Mouse (Mus musculus) embryonic facial prominence, embryonic 12.5 days (tissue): ENCODE data around the gene Aldh1a7. TPM values are rescaled to one million over a fixed set of nuclear protein-coding genes. Genes with fewer than 3 reads are reported as not detected.

Experiments
- ATAC-seq: fragments of 200-750 bp; cut with Nextera tagmentation; 2 replicates; pipeline ENCODE4 v1.8.0; 2017; ENCODE audit not compliant: insufficient number of reproducible peaks, insufficient read depth, low FRiP score, low TSS enrichment
- H3K27ac ChIP-seq: fragments of 300-500 bp; sonication (generic); 2 replicates; pipeline ENCODE4 v1.5.1; 2016; ENCODE audit warnings: mild to moderate bottlenecking
- H3K27me3 ChIP-seq: fragments of 300-500 bp; sonication (generic); 2 replicates; pipeline ENCODE4 v1.6.1; 2016; ENCODE audit warnings: mild to moderate bottlenecking, moderate library complexity
- H3K36me3 ChIP-seq: fragments of 300-500 bp; sonication (generic); 2 replicates; pipeline ENCODE4 v1.6.1; 2016; ENCODE audit warnings: mild to moderate bottlenecking
- H3K4me1 ChIP-seq: fragments of 300-500 bp; sonication (generic); 2 replicates; pipeline ENCODE4 v1.6.1; 2016
- H3K4me2 ChIP-seq: fragments of 300-500 bp; sonication (generic); replicated peaks from 2 replicates; pipeline ENCODE4 v1.6.1; 2016; ENCODE audit warnings: mild to moderate bottlenecking, moderate library complexity
- H3K4me3 ChIP-seq: fragments of 300-500 bp; sonication (generic); 2 replicates; pipeline ENCODE4 v1.5.1; 2016; ENCODE audit warnings: mild to moderate bottlenecking
- H3K9ac ChIP-seq: fragments of 300-500 bp; sonication (generic); 2 replicates; pipeline ENCODE4 v1.6.1; 2016; ENCODE audit warnings: mild to moderate bottlenecking, moderate library complexity
- H3K9me3 ChIP-seq: fragments of 300-500 bp; sonication (generic); 2 replicates; pipeline ENCODE4 v1.6.1; 2016; ENCODE audit warnings: mild to moderate bottlenecking, moderate library complexity
- WGBS: fragments of 180-500 bp; shearing (Covaris S2); methylation state at CpG from one replicate; pipeline ENCODE4 v1.1.7; 2016; 5-methylcytosine and 5-hydroxymethylcytosine counted together
- polyA plus RNA-seq: library from polyadenylated mRNA; unstranded; fragments of >200 nt; fragmentation: Nextera tagmentation; extraction: Ambion mirVana; gene quantifications from 2 replicates; pipeline ENCODE4 v1.2.1, GENCODE M21; 2016

Gene Aldh1a7
- polyA plus RNA-seq: 2.5 and 5.5 TPM in 2 replicates

DNA sequence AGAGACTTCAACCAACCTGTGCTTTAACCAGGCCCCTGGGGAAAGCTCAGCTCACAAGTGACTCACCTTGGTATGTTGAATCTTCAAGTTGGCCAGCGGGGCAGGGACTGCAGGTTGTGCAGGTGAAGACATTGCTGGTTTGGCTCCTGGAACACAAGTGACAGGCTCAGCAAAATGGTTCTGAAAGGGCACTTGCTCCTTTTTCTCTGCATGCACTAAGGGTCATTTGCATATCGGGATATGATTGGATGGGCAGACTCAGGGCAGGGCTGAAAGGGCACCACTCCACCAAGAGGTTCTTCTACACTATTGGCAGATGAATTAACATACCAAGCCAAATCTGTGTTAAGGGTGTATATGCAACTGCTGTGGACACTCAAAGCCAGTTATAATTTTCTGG, at the start of gene Aldh1a7:
Aldh1a7 (minus strand) TSS at position 182 of the 400 bp plus-strand sequence.
- no peaks in the 10 kb centered on the region for H3K9me3 ChIP-seq
- no peaks in the 10 kb centered on the region for H3K36me3 ChIP-seq
- no peak within 1 kb of the TSS for H3K4me3 ChIP-seq
- H3K4me1 ChIP-seq: no peaks in the 10 kb centered on the region
- WGBS: 58% methylated on average over 2 of the region's 2 CpGs
- H3K4me2 ChIP-seq: no peak within 1 kb of the TSS
- no peaks in the 10 kb centered on the region for H3K27me3 ChIP-seq
- H3K27ac ChIP-seq: no peak within 1 kb of the TSS
- H3K9ac ChIP-seq: no peak within 1 kb of the TSS
- ATAC-seq: no peak

DNA sequence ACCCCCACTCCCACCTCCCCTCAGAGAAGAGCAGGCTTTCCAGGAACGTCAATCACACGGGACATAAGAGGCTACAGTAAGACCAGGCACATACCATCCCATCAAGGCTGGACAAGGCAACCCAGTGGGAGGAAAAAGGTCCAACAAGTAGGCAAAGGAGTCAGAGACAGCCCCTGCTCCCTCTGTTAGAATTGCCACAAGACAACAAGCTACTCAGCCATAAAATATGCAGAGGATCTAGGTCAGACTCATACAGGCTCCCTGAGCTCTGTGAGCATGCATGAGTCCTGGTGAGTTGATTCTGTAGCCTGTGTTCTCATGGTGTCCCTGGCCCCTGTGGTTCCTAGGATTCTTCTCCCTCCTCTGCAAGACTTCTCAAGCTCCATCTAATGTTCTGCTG, 48.3 kb upstream of the Aldh1a7 start:
- 70% methylated on average over 2 of the region's 2 CpGs for WGBS
- Histone ChIP-seq H3K4me1 (no peaks in the 10 kb centered on the region), H3K27ac (no peak overlapping the region), H3K27me3 (no peaks in the 10 kb centered on the region), H3K9ac (no peak overlapping the region), H3K36me3 (no peaks in the 10 kb centered on the region), H3K9me3 (no peaks in the 10 kb centered on the region), H3K4me3 (no peak overlapping the region), H3K4me2 (no peak overlapping the region)
- ATAC-seq: no peak

DNA sequence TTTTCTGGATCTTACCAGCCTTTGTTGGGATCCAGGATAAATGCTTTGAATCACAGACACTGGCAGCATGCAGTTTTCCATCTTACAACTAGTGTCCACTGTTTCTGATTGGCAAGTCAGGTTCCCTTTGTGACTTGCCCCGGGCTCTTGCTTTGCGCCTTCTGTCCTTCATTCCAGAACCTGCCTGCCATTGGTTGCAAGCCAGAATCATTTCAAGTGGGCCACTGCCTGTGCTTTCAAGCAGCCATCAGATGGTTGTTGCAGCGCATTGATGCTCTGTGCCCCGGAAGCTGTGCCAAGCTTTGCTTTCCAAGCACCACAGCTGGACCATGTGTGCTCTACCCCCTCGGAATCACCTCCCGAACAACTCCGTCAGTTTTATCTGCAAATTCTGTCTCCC, 46.6 kb upstream of the Aldh1a7 start:
- ATAC-seq: no peak
- 89% methylated on average over 7 of the region's 7 CpGs for WGBS

DNA sequence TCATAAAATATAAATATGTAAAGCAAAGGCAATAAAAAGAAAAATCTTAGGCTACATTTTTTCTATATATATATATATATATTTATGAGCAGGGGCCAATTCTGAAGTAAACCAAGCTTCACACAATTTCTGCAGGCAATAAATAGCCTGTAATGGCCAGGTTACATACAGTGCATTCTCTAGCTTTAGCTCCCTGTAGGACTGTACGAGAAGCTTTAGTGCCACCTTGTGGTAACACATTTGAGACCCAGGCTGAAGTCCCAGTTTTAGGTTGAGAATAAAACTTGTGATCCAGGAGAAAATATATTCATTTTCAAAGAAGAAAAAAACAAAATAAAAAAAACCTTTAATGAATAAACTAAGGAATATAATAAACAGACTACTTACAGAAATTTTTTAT, 36.9 kb upstream of the Aldh1a7 start:
- no peak overlapping the region for H3K27ac ChIP-seq
- H3K36me3 ChIP-seq: no peaks in the 10 kb centered on the region
- H3K4me1 ChIP-seq: no peaks in the 10 kb centered on the region
- no peak for ATAC-seq
- H3K9me3 ChIP-seq: no peaks in the 10 kb centered on the region
- H3K9ac ChIP-seq: no peak overlapping the region
- 16% methylated on average over 1 of the region's 1 CpGs for WGBS
- no peak overlapping the region for H3K4me3 ChIP-seq
- H3K4me2 ChIP-seq: no peak overlapping the region
- H3K27me3 ChIP-seq: no peaks in the 10 kb centered on the region

More for the DNA sequence above, 46.6 kb upstream of the Aldh1a7 start:
- Histone ChIP-seq H3K9me3 (no peaks in the 10 kb centered on the region), H3K27ac (no peak overlapping the region), H3K36me3 (no peaks in the 10 kb centered on the region), H3K27me3 (no peaks in the 10 kb centered on the region), H3K4me2 (no peak overlapping the region), H3K4me3 (no peak overlapping the region), H3K4me1 (no peaks in the 10 kb centered on the region), H3K9ac (no peak overlapping the region)

DNA sequence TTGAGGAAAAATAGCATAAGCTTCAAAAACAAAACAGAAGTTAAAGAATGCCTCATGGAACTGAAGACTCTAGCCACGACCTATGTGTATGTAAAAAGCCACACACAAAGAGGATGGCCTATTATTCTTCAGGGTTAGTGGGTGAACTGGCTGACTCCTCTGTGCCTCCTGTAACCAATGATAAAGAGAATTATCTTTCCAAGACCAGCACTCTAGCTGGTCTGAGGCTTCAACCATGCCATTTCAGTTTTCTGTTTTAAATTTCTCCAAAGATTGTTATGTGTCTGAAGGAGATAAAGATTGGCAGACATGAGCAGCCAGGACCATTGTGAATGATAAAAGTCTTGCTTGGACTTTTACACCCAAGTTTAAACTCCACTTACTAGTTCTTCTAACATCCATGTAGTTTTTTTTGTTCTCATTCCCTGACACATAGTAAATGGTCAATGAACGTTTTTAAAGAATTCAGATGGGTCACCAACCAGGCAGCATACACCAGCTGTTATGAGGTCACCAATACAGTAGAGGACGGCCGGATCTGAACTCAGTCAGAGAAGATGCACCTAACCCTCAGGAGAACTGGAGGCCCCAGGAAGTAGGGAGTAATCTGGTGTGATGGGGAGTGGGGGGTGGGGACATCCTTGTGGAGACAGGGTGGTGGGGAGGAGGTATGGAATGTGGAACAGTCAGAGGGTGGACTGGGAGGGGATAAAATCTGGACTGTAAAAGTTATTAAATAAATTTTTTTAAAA, 34.5 kb upstream of the Aldh1a7 start:
- H3K4me1 ChIP-seq: no peaks in the 10 kb centered on the region
- no peak overlapping the region for H3K27ac ChIP-seq
- H3K4me2 ChIP-seq: no peak overlapping the region
- no peaks in the 10 kb centered on the region for H3K36me3 ChIP-seq
- H3K4me3 ChIP-seq: no peak overlapping the region
- H3K9me3 ChIP-seq: no peaks in the 10 kb centered on the region
- 63% methylated on average over 4 of the region's 4 CpGs for WGBS
- H3K27me3 ChIP-seq: no peaks in the 10 kb centered on the region
- H3K9ac ChIP-seq: no peak overlapping the region
- no peak for ATAC-seq

DNA sequence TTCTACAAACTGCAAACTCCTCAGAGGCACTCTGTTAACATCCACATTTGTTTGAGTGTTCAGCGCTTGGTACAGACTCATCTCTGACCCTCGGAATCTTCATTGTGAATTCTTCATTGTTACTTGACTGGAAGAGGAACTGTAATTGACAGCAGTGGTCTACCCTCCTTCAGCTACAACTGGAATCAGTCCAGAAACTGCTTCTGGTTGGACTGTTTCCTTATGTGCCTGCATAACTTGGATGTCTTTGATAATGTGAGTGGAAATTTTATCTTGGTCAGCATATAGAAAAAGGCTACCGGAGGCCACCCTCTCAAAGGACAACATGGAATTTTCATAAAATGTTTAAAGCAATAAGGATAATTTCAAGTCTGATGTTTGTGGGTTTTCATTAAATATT, 33.8 kb upstream of the Aldh1a7 start:
- Histone ChIP-seq H3K4me3 (no peak overlapping the region), H3K27me3 (no peaks in the 10 kb centered on the region), H3K36me3 (no peaks in the 10 kb centered on the region), H3K27ac (no peak overlapping the region), H3K4me1 (no peaks in the 10 kb centered on the region), H3K4me2 (no peak overlapping the region), H3K9ac (no peak overlapping the region), H3K9me3 (no peaks in the 10 kb centered on the region)
- no peak for ATAC-seq
- 60% methylated on average over 3 of the region's 3 CpGs for WGBS

DNA sequence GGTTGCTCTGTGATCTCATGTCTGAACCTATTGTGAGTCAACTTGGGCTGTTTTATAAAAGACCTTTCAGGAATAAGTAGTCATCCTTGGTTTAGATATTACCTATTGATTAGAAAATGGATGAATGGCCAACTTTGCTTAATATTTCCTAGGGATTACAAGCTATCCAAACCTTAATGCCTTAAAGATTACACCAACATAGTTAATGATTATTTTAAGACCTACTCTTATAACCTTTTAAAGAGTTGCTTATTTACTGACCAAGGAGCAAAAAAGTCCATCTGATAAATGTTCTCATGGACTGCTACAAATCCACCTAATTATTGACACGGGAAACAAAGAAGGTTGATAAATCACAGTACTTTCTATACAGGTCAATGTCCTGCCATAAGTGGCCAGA, 17.3 kb upstream of the Aldh1a7 start:
- Histone ChIP-seq H3K27me3 (no peaks in the 10 kb centered on the region), H3K4me3 (no peak overlapping the region), H3K4me1 (no peaks in the 10 kb centered on the region), H3K36me3 (no peaks in the 10 kb centered on the region), H3K27ac (no peak overlapping the region), H3K4me2 (no peak overlapping the region), H3K9me3 (no peaks in the 10 kb centered on the region), H3K9ac (no peak overlapping the region)
- ATAC-seq: no peak
- WGBS: 88% methylated on average over 1 of the region's 1 CpGs

DNA sequence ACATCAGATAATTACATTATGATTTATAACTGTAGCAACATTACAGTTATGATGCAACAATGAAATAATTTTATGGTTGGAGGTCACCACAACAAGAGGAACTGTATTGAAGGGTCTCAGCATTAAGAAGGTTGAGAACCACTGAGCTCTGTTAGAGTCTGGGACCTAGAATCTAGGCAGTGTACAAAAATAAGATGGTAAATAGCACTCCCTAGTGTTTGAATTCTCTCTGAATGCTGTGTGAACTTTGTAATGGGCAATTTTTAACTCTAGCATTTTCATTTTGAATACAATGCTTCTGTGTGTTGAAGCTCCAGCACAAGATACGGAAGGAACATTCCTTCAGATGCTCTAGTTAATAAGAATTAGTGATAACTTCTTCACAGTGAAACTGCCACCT, 916 bp upstream of the Aldh1a7 start:
- H3K36me3 ChIP-seq: no peaks in the 10 kb centered on the region
- no peak overlapping the region for H3K4me3 ChIP-seq
- ATAC-seq: no peak
- H3K27me3 ChIP-seq: no peaks in the 10 kb centered on the region
- H3K27ac ChIP-seq: no peak overlapping the region
- H3K4me1 ChIP-seq: no peaks in the 10 kb centered on the region
- 81% methylated on average over 1 of the region's 1 CpGs for whole genome bisulfite sequencing
- H3K4me2 ChIP-seq: no peak overlapping the region
- H3K9ac ChIP-seq: no peak overlapping the region
- H3K9me3 ChIP-seq: no peaks in the 10 kb centered on the region

DNA sequence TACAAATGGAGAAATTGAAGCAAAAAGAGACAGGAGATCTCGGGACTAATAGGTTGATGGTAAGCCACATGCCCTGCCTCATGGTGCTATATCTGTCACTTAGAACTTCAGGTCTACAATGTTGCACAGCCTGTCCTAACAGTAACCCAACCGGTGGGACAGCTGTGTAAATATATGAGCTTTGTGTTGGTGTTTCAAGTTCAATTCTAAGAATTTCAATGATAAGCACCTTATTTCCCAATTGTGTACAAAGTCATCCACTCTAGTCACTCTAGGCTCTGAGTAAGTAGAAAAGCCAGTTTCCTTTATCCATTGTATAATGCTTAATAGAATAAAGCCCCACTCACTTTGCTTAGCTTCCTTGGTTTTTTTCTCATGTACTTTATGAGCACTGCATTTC, 4.4 kb downstream of the Aldh1a7 start:
- no peaks in the 10 kb centered on the region for H3K27me3 ChIP-seq
- no peaks in the 10 kb centered on the region for H3K9me3 ChIP-seq
- ATAC-seq: no peak
- 77% methylated on average over 2 of the region's 2 CpGs for WGBS
- H3K4me2 ChIP-seq: no peak overlapping the region
- no peak overlapping the region for H3K9ac ChIP-seq
- no peak overlapping the region for H3K4me3 ChIP-seq
- no peaks in the 10 kb centered on the region for H3K4me1 ChIP-seq
- no peaks in the 10 kb centered on the region for H3K36me3 ChIP-seq
- H3K27ac ChIP-seq: no peak overlapping the region

DNA sequence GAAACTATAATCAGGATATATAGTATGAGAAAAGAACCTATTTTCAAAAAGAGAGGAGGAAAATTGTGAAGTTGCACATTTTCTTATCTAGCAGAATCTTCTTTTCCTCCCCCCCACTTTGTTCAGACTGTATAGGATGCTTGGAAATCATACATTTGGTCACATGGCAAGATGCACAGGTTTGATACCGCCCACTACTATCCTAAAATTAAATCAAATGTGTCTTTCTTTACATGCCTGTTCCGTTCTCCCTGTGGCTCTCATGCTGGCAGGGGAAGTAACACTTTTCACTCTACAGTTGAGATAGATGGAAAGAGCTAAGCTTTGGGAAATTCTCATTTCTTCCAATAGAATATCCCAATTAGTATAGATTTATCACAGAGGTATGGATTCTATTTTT, 7.1 kb downstream of the Aldh1a7 start:
- no peak for ATAC-seq
- Histone ChIP-seq H3K27ac (no peak overlapping the region), H3K4me3 (no peak overlapping the region), H3K9me3 (no peaks in the 10 kb centered on the region), H3K9ac (no peak overlapping the region), H3K4me1 (no peaks in the 10 kb centered on the region), H3K4me2 (no peak overlapping the region), H3K27me3 (no peaks in the 10 kb centered on the region), H3K36me3 (no peaks in the 10 kb centered on the region)
- 92% methylated on average over 2 of the region's 2 CpGs for WGBS

DNA sequence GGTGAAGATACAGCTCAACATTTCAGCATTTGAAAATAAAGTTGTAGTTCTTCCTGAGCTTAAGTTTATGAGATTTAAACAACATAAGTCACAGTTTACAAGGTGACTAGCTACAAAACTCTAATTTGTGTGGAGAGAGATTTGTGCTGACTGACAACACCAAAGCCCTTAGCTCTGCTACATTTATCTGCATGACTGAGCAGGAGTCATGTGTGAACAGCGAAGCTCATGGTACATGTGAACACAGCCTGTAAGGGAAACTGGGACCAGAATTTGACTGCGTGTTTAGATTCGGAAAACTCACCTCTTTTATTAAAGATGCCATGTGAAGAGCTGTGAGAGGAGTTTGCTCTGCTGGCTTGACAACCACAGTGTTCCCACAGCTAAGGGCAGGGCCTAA, 11.7 kb downstream of the Aldh1a7 start:
- no peaks in the 10 kb centered on the region for H3K36me3 ChIP-seq
- no peaks in the 10 kb centered on the region for H3K9me3 ChIP-seq
- WGBS: 82% methylated on average over 3 of the region's 3 CpGs
- H3K4me2 ChIP-seq: no peak overlapping the region
- no peak overlapping the region for H3K27ac ChIP-seq
- H3K9ac ChIP-seq: no peak overlapping the region
- ATAC-seq: no peak
- H3K27me3 ChIP-seq: no peaks in the 10 kb centered on the region
- H3K4me1 ChIP-seq: no peaks in the 10 kb centered on the region
- no peak overlapping the region for H3K4me3 ChIP-seq

DNA sequence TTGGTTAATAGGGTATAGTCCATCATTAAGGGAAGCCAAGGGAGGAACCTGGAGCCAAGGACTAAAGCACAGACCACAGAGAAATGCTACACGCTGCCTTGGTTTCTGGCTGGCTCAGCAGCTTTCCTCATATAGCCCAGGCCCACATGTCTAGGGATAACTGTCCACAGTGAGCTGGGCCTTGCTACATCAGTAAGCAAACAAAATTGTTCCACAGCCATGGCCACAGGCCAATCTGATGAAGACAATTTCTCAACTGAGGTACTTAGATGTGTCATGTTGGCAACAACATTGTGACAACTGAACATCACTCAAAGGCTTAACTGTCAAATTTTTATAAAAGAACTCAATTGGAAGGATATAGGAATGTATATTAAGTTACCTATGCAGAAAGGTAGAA, 12.3 kb downstream of the Aldh1a7 start:
- no peaks in the 10 kb centered on the region for H3K9me3 ChIP-seq
- 85% methylated on average over 1 of the region's 1 CpGs for WGBS
- no peaks in the 10 kb centered on the region for H3K36me3 ChIP-seq
- no peaks in the 10 kb centered on the region for H3K4me1 ChIP-seq
- no peak for ATAC-seq
- no peak overlapping the region for H3K4me3 ChIP-seq
- no peaks in the 10 kb centered on the region for H3K27me3 ChIP-seq
- no peak overlapping the region for H3K9ac ChIP-seq
- no peak overlapping the region for H3K27ac ChIP-seq
- H3K4me2 ChIP-seq: no peak overlapping the region
